Mouse (Mus musculus) E14TG2a.4 (cell line): ENCODE results near the gene Scarb1.

ENCODE experiments used
- CTCF ChIP-seq: conservative IDR thresholded peaks from 2 replicates; pipeline ENCODE4 v1.5.1; 2014; ENCODE audit warnings: low read length
- POU5F1 ChIP-seq: IDR thresholded peaks from 2 replicates; pipeline ENCODE4 v1.6.1; 2014; ENCODE audit warnings: low read length, borderline replicate concordance

GRCm38 (mm10) chr5:125251885-125252615, 88.8 kb downstream of the Scarb1 start:
- TF ChIP-seq CTCF (peak; percentile 83), POU5F1 (no peak)
